Mouse (Mus musculus): Measurements from ENCODE around the gene Phf11c. TPM values are rescaled to one million over a fixed set of nuclear protein-coding genes. Genes with fewer than 3 reads are reported as not detected.

Gene Phf11c
- polyA plus RNA-seq (2014; fragmentation: Nextera tagmentation; extraction: Ambion mirVana), result 0.34 and 0.54 TPM in 2 replicates

- 84% methylated on average over 3 of the region's 3 CpGs for WGBS
- H3K9me3 ChIP-seq (ENCODE audit: control insufficient read depth, low read length), result no peaks in the 10 kb centered on the region
- no peaks in the 10 kb centered on the region for H3K4me1 ChIP-seq (ENCODE audit: control insufficient read depth in 2 of 2, insufficient read depth in 2 of 2, low read length in 2 of 2)
- H3K4me3 ChIP-seq (ENCODE audit: control insufficient read depth in 1 of 2, insufficient read depth in 1 of 2, low read depth in 1 of 2, low read length in 2 of 2), result no peak within 1 kb of the TSS
- no peaks in the 10 kb centered on the region for H3K36me3 ChIP-seq (ENCODE audit: control insufficient read depth, insufficient read depth, low read length)
- H3K9ac ChIP-seq (ENCODE audit: low read length), result no peak within 1 kb of the TSS
- no peak within 1 kb of the TSS for H3K27ac ChIP-seq (replicated peaks in 1 of 2; ENCODE audit: control insufficient read depth in 1 of 2, insufficient read depth in 1 of 2, low read depth in 2 of 2, low read length in 2 of 2)
- H3K4me2 ChIP-seq (ENCODE audit: low read length), result no peak within 1 kb of the TSS
- no peaks in the 10 kb centered on the region for H3K27me3 ChIP-seq (ENCODE audit: control insufficient read depth, insufficient read depth, low read length)
- ATAC-seq (ENCODE audit: insufficient number of reproducible peaks, insufficient read depth, low FRiP score, low read depth), result no peak
Measured at GRCm38 (mm10) chr14:59395281-59395680, at the start of gene Phf11c. Gene Phf11c (minus strand): TSS chr14:59395381.

- ATAC-seq (ENCODE audit: insufficient number of reproducible peaks, insufficient read depth, low FRiP score, low read depth), result no peak
- 12% methylated on average over 6 of the region's 6 CpGs for WGBS
Measured at GRCm38 (mm10) chr14:59441472-59441805, 46.3 kb upstream of the Phf11c start.

GRCm38 (mm10) chr14:59440558-59441471 lies 45.6 kb upstream of the Phf11c start, which contains the start of the genes Setdb2 and Cab39l:
Gene Setdb2 (minus strand): TSS chr14:59440884.
Gene Cab39l (plus strand): TSS chr14:59440972.
- under 1% methylated on average over 64 of the region's 66 CpGs for WGBS

More at GRCm38 (mm10) chr14:59441472-59441805, 46.3 kb upstream of the Phf11c start:
- H3K27ac ChIP-seq (replicated peaks in 1 of 2; ENCODE audit: control insufficient read depth in 1 of 2, insufficient read depth in 1 of 2, low read depth in 2 of 2, low read length in 2 of 2), result peak overlapping the region; percentile 90 to 92
- H3K9ac ChIP-seq (ENCODE audit: low read length), result peak overlapping the region; percentile 88
- H3K36me3 ChIP-seq (ENCODE audit: control insufficient read depth, insufficient read depth, low read length), result no peaks in the 10 kb centered on the region
- no peaks in the 10 kb centered on the region for H3K9me3 ChIP-seq (ENCODE audit: control insufficient read depth, low read length)
- H3K4me1 ChIP-seq (ENCODE audit: control insufficient read depth in 2 of 2, insufficient read depth in 2 of 2, low read length in 2 of 2), result peaks cover 0 to 7% of the 10 kb centered on the region in 2 experiments; a peak in 2 of 4 replicates
- H3K4me3 ChIP-seq (ENCODE audit: control insufficient read depth in 1 of 2, insufficient read depth in 1 of 2, low read depth in 1 of 2, low read length in 2 of 2), result peak overlapping the region; percentile 84 to 98
- H3K27me3 ChIP-seq (ENCODE audit: control insufficient read depth, insufficient read depth, low read length), result no peaks in the 10 kb centered on the region
- H3K4me2 ChIP-seq (ENCODE audit: low read length), result peak overlapping the region; percentile 92

GRCm38 (mm10) chr14:59440039-59440438 lies 44.9 kb upstream of the Phf11c start:
- no peak overlapping the region for H3K27ac ChIP-seq (replicated peaks in 1 of 2; ENCODE audit: control insufficient read depth in 1 of 2, insufficient read depth in 1 of 2, low read depth in 2 of 2, low read length in 2 of 2)
- peak overlapping the region; percentile 88 for H3K9ac ChIP-seq (ENCODE audit: low read length)
- WGBS, result 12% methylated on average over 7 of the region's 7 CpGs
- H3K36me3 ChIP-seq (ENCODE audit: control insufficient read depth, insufficient read depth, low read length), result no peaks in the 10 kb centered on the region
- no peak for ATAC-seq (ENCODE audit: insufficient number of reproducible peaks, insufficient read depth, low FRiP score, low read depth)
- H3K4me2 ChIP-seq (ENCODE audit: low read length), result peak overlapping the region; percentile 92
- H3K4me3 ChIP-seq (ENCODE audit: control insufficient read depth in 1 of 2, insufficient read depth in 1 of 2, low read depth in 1 of 2, low read length in 2 of 2), result peak overlapping the region; percentile 84 to 98
- H3K4me1 ChIP-seq (ENCODE audit: control insufficient read depth in 2 of 2, insufficient read depth in 2 of 2, low read length in 2 of 2), result peaks cover 0 to 7% of the 10 kb centered on the region in 2 experiments; a peak in 2 of 4 replicates
- no peaks in the 10 kb centered on the region for H3K9me3 ChIP-seq (ENCODE audit: control insufficient read depth, low read length)
- H3K27me3 ChIP-seq (ENCODE audit: control insufficient read depth, insufficient read depth, low read length), result no peaks in the 10 kb centered on the region

More at GRCm38 (mm10) chr14:59440558-59441471, 45.6 kb upstream of the Phf11c start, which contains the start of the genes Setdb2 and Cab39l:
- H3K4me3 ChIP-seq (ENCODE audit: control insufficient read depth in 1 of 2, insufficient read depth in 1 of 2, low read depth in 1 of 2, low read length in 2 of 2), result peak within 1 kb of the TSS; percentile 84 to 98
- ATAC-seq (ENCODE audit: insufficient number of reproducible peaks, insufficient read depth, low FRiP score, low read depth), result peak; percentile 99
- H3K36me3 ChIP-seq (ENCODE audit: control insufficient read depth, insufficient read depth, low read length), result no peaks in the 10 kb centered on the region
- peak within 1 kb of the TSS; percentile 88 for H3K9ac ChIP-seq (ENCODE audit: low read length)
- peak within 1 kb of the TSS; percentile 92 for H3K4me2 ChIP-seq (ENCODE audit: low read length)
- no peaks in the 10 kb centered on the region for H3K9me3 ChIP-seq (ENCODE audit: control insufficient read depth, low read length)
- peaks cover 0 to 7% of the 10 kb centered on the region in 2 experiments; a peak in 2 of 4 replicates for H3K4me1 ChIP-seq (ENCODE audit: control insufficient read depth in 2 of 2, insufficient read depth in 2 of 2, low read length in 2 of 2)
- no peaks in the 10 kb centered on the region for H3K27me3 ChIP-seq (ENCODE audit: control insufficient read depth, insufficient read depth, low read length)
- peak within 1 kb of the TSS; percentile 90 to 92 for H3K27ac ChIP-seq (replicated peaks in 1 of 2; ENCODE audit: control insufficient read depth in 1 of 2, insufficient read depth in 1 of 2, low read depth in 2 of 2, low read length in 2 of 2)

GRCm38 (mm10) chr14:59438505-59438904 lies 43.3 kb upstream of the Phf11c start:
- H3K9me3 ChIP-seq (ENCODE audit: control insufficient read depth, low read length), result no peaks in the 10 kb centered on the region
- no peak overlapping the region for H3K4me3 ChIP-seq (ENCODE audit: control insufficient read depth in 1 of 2, insufficient read depth in 1 of 2, low read depth in 1 of 2, low read length in 2 of 2)
- ATAC-seq (ENCODE audit: insufficient number of reproducible peaks, insufficient read depth, low FRiP score, low read depth), result no peak
- peaks cover 0 to 7% of the 10 kb centered on the region in 2 experiments; a peak in 2 of 4 replicates for H3K4me1 ChIP-seq (ENCODE audit: control insufficient read depth in 2 of 2, insufficient read depth in 2 of 2, low read length in 2 of 2)
- H3K27me3 ChIP-seq (ENCODE audit: control insufficient read depth, insufficient read depth, low read length), result no peaks in the 10 kb centered on the region
- H3K9ac ChIP-seq (ENCODE audit: low read length), result no peak overlapping the region
- no peaks in the 10 kb centered on the region for H3K36me3 ChIP-seq (ENCODE audit: control insufficient read depth, insufficient read depth, low read length)
- H3K4me2 ChIP-seq (ENCODE audit: low read length), result no peak overlapping the region
- 77% methylated on average over 2 of the region's 2 CpGs for WGBS
- no peak overlapping the region for H3K27ac ChIP-seq (replicated peaks in 1 of 2; ENCODE audit: control insufficient read depth in 1 of 2, insufficient read depth in 1 of 2, low read depth in 2 of 2, low read length in 2 of 2)

- no peaks in the 10 kb centered on the region for H3K36me3 ChIP-seq (ENCODE audit: control insufficient read depth, insufficient read depth, low read length)
- no peak overlapping the region for H3K4me2 ChIP-seq (ENCODE audit: low read length)
- no peaks in the 10 kb centered on the region for H3K27me3 ChIP-seq (ENCODE audit: control insufficient read depth, insufficient read depth, low read length)
- no peak overlapping the region for H3K27ac ChIP-seq (replicated peaks in 1 of 2; ENCODE audit: control insufficient read depth in 1 of 2, insufficient read depth in 1 of 2, low read depth in 2 of 2, low read length in 2 of 2)
- ATAC-seq (ENCODE audit: insufficient number of reproducible peaks, insufficient read depth, low FRiP score, low read depth), result no peak
- H3K4me1 ChIP-seq (ENCODE audit: control insufficient read depth in 2 of 2, insufficient read depth in 2 of 2, low read length in 2 of 2), result peaks cover 0 to 7% of the 10 kb centered on the region in 2 experiments; a peak in 2 of 4 replicates
- 90% methylated on average over 3 of the region's 3 CpGs for WGBS
- no peak overlapping the region for H3K9ac ChIP-seq (ENCODE audit: low read length)
- H3K4me3 ChIP-seq (ENCODE audit: control insufficient read depth in 1 of 2, insufficient read depth in 1 of 2, low read depth in 1 of 2, low read length in 2 of 2), result no peak overlapping the region
- H3K9me3 ChIP-seq (ENCODE audit: control insufficient read depth, low read length), result no peaks in the 10 kb centered on the region
Measured at GRCm38 (mm10) chr14:59437398-59437797, 42.2 kb upstream of the Phf11c start.

GRCm38 (mm10) chr14:59435206-59435605 lies 40.0 kb upstream of the Phf11c start:
- Histone ChIP-seq H3K4me2 (ENCODE audit: low read length) (no peak overlapping the region), H3K9me3 (ENCODE audit: control insufficient read depth, low read length) (no peaks in the 10 kb centered on the region), H3K4me1 (ENCODE audit: control insufficient read depth in 2 of 2, insufficient read depth in 2 of 2, low read length in 2 of 2) (peaks cover 0 to 7% of the 10 kb centered on the region in 2 experiments; a peak in 2 of 4 replicates), H3K9ac (ENCODE audit: low read length) (no peak overlapping the region), H3K27me3 (ENCODE audit: control insufficient read depth, insufficient read depth, low read length) (no peaks in the 10 kb centered on the region), H3K4me3 (ENCODE audit: control insufficient read depth in 1 of 2, insufficient read depth in 1 of 2, low read depth in 1 of 2, low read length in 2 of 2) (no peak overlapping the region), H3K27ac (replicated peaks in 1 of 2; ENCODE audit: control insufficient read depth in 1 of 2, insufficient read depth in 1 of 2, low read depth in 2 of 2, low read length in 2 of 2) (no peak overlapping the region), H3K36me3 (ENCODE audit: control insufficient read depth, insufficient read depth, low read length) (no peaks in the 10 kb centered on the region)
- ATAC-seq (ENCODE audit: insufficient number of reproducible peaks, insufficient read depth, low FRiP score, low read depth), result no peak
